Mouse (Mus musculus): ENCODE measurements around the gene Gpr108.

Gpr108 gene

DNA sequence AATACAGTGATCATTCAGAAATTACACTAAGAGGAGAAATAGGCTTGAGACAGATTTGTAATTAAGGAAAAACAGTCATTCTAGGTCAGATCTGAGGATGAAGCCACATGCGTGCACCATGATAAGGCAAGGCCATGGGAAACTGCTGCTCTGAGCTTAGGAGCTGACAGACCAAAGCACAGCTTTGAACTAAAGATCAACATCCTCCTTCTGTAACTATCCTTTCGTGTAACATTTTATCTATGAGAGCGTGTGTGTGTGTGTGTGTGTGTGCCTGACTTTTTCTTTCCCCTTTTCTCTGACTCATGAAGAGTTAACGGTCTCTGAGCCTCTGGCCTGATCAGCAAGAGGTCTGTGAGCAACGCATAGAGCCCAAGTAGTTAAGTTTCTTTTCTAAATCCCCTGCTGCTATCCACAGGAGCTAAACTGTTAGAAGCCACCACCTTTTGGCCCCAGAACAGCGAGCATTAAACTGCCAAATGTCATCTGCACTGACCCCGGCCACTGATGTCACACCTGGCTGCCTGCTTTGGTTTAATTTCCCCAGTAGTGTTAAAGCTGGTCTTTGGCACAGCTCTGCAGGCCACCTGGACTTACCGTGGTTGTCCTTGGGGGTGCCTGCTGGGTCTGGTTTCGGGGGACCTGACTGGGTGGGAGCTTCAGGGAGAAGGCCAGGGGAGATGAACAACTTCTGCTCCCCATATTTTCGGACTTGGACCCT is 4.4 kb downstream of the Gpr108 start:
- no peak for DNase-seq (ENCODE audit: low read depth, low spot score)
- no peaks in the 10 kb centered on the region for H3K27me3 ChIP-seq (ENCODE audit: control insufficient read depth, insufficient read depth, low read length, poor library complexity, severe bottlenecking)
- peaks cover 16% of the 10 kb centered on the region for H3K36me3 ChIP-seq (ENCODE audit: control insufficient read depth, insufficient read depth, low read length, poor library complexity, severe bottlenecking)

DNA sequence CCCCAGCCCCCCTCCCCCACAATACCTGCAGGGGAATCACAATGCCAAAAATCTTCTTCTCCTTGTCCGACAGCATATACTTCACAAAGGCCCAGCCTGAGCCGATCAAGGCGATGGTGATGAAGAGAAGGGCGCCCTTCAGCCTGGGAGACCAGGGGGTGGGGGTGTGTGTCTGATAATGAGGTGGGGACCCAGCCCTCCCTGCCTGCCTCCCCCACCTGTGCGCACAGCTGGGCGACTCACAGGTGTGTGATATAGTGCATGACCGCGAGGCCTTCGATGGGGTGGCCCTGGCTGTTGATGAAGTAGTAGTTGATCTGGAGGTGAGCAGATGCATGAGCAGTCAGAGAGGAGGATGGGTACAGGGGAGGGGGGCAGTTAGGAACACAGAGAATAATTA is 11.1 kb downstream of the Gpr108 start:
- DNase-seq (ENCODE audit: low read depth, low spot score) = no peak
- Histone ChIP-seq H3K27me3 (ENCODE audit: control insufficient read depth, insufficient read depth, low read length, poor library complexity, severe bottlenecking) (no peaks in the 10 kb centered on the region), H3K36me3 (ENCODE audit: control insufficient read depth, insufficient read depth, low read length, poor library complexity, severe bottlenecking) (peaks cover 24% of the 10 kb centered on the region)

DNA sequence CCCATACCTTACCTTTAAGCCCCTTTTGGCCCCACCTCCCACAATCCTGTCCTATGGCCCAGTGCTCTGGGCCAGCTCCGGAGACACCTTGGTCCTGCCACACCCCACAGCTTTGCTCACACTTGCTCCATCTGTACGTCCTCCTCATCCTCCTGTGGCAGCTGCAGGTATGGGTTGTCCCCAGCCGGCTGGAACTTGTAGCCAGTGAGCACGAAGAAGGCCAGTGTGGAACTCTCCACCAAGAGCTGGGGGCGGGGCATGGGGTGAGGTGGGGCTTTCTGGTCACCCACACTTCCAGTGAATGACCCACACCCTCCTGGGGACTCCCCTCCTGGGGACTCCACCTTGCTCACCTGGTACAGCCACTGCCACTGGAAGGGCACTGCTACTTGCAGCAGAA is 12.4 kb downstream of the Gpr108 start:
- DNase-seq (ENCODE audit: low read depth, low spot score) = no peak
- no peaks in the 10 kb centered on the region for H3K27me3 ChIP-seq (ENCODE audit: control insufficient read depth, insufficient read depth, low read length, poor library complexity, severe bottlenecking)

DNA sequence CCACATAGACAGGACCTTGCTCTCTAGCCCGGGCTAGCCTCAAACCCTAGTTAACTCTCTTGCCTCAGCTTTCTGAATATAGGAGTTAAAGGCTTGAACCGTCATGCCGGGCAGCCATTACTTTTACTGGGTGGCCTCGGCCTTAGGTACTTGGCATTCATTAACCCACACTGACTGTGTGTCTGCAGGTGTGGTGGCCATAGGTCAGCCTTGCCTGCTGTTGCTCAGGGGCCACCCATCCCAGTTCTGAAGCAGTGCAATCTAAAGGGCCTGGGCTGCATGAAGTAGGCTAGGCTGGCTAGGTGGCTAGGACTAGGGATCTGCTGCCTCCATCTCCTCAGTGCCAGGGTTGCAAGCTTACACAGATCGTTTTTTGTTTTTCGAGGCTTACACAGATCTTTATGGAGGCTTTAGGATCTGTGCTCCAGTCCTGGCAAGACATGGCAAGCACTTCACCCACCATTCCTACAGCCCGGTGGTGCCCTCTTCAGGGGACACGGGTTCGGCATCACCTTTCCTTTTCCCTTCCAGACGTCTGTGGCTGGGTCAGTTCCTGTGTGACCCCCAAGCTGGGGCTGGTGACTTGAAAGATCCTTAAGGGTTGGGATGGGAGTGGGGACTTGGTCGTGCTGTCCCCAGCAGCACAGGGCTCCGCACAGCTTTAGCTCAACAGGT is 13.9 kb downstream of the Gpr108 start:
- no peaks in the 10 kb centered on the region for H3K27me3 ChIP-seq (ENCODE audit: control insufficient read depth, insufficient read depth, low read length, poor library complexity, severe bottlenecking)
- no peak for DNase-seq (ENCODE audit: low read depth, low spot score)
- H3K36me3 ChIP-seq (ENCODE audit: control insufficient read depth, insufficient read depth, low read length, poor library complexity, severe bottlenecking) = peaks cover 24% of the 10 kb centered on the region

More for the DNA sequence above, 12.4 kb downstream of the Gpr108 start:
- peaks cover 24% of the 10 kb centered on the region for H3K36me3 ChIP-seq (ENCODE audit: control insufficient read depth, insufficient read depth, low read length, poor library complexity, severe bottlenecking)

DNA sequence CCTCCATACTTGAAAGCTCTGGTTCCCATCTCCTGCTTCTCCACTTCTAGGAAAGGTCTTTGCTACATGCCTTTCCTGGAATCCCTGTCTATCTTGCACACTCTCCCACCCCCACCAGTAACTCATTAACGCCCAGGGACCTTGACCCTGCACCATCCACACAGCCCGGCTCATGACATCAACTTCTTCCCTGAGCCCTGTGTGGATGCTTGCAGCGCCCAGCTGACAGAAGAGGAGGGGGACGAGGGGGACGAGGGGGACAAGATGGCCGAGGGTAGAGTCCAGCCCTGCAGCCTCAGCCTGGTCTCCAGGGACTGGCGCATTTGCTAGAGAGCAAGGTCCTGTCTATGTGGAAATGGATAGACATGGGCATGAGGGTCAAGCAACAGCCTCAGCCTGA is 15.2 kb downstream of the Gpr108 start:
- Histone ChIP-seq H3K27me3 (ENCODE audit: control insufficient read depth, insufficient read depth, low read length, poor library complexity, severe bottlenecking) (no peaks in the 10 kb centered on the region), H3K36me3 (ENCODE audit: control insufficient read depth, insufficient read depth, low read length, poor library complexity, severe bottlenecking) (peaks cover 23% of the 10 kb centered on the region)
- no peak for DNase-seq (ENCODE audit: low read depth, low spot score)

DNA sequence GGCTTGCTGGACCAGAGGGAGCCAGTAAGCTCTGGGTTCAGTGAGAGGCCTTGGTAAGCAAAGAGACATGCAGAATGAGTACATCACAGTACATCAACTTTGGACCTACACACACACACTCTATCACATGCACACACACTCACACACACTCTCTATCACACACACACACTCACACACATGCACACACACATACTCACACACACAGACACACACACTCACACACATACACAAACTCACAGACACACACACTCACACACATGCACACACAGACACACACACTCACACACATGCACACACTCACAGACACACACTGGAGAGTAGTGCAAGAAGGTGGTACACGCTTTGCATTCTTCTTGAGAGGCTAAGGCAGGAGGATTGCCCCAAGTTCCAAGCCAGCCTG is 16.0 kb downstream of the Gpr108 start:
- peaks cover 22% of the 10 kb centered on the region for H3K36me3 ChIP-seq (ENCODE audit: control insufficient read depth, insufficient read depth, low read length, poor library complexity, severe bottlenecking)
- H3K27me3 ChIP-seq (ENCODE audit: control insufficient read depth, insufficient read depth, low read length, poor library complexity, severe bottlenecking) = no peaks in the 10 kb centered on the region
- DNase-seq (ENCODE audit: low read depth, low spot score) = no peak

DNA sequence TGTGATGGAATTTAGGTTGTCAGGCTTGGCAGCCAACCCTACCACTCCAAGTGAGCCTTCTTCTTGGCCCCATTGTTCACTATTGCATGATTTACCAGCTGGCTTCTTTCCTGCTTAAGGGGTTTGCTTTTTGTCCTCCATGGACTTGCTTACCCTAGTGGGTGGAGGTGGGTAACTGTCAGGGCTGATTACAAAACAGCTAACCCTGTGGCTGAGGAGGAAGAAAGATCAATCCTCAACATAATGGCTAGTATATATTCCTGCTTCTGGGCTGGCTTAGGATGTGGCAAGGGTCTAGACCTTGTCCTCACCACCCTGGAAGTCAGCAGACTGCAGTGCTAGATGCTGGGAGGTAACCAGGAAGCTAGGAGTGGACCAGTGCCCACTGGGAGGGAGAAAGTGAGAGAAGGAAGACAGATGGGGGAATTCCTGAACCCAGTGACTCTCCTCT is 16.9 kb downstream of the Gpr108 start:
- no peaks in the 10 kb centered on the region for H3K27me3 ChIP-seq (ENCODE audit: control insufficient read depth, insufficient read depth, low read length, poor library complexity, severe bottlenecking)
- no peak for DNase-seq (ENCODE audit: low read depth, low spot score)
- H3K36me3 ChIP-seq (ENCODE audit: control insufficient read depth, insufficient read depth, low read length, poor library complexity, severe bottlenecking) = peaks cover 16% of the 10 kb centered on the region

DNA sequence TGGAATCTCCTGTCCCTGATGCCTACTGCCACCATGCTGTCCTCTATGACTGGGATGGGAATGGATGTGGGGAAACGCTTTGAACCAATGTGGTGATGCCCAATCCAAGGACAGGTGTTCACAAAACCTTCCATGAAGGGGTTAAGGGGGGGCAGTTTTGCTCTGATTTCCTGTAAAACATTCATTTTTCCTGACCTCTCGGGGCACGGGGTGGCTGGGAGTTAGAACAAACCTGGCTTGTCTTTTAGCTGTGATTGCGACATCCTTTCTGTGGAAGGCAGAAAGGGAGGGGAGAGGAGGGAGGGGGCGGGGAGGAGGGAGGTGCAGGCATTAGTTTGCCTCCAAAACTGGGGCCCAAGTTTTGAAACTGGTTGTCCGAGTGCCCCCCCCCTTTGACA is 17.5 kb downstream of the Gpr108 start:
- Histone ChIP-seq H3K36me3 (ENCODE audit: control insufficient read depth, insufficient read depth, low read length, poor library complexity, severe bottlenecking) (peaks cover 9% of the 10 kb centered on the region), H3K27me3 (ENCODE audit: control insufficient read depth, insufficient read depth, low read length, poor library complexity, severe bottlenecking) (no peaks in the 10 kb centered on the region)
- DNase-seq (ENCODE audit: low read depth, low spot score) = no peak

DNA sequence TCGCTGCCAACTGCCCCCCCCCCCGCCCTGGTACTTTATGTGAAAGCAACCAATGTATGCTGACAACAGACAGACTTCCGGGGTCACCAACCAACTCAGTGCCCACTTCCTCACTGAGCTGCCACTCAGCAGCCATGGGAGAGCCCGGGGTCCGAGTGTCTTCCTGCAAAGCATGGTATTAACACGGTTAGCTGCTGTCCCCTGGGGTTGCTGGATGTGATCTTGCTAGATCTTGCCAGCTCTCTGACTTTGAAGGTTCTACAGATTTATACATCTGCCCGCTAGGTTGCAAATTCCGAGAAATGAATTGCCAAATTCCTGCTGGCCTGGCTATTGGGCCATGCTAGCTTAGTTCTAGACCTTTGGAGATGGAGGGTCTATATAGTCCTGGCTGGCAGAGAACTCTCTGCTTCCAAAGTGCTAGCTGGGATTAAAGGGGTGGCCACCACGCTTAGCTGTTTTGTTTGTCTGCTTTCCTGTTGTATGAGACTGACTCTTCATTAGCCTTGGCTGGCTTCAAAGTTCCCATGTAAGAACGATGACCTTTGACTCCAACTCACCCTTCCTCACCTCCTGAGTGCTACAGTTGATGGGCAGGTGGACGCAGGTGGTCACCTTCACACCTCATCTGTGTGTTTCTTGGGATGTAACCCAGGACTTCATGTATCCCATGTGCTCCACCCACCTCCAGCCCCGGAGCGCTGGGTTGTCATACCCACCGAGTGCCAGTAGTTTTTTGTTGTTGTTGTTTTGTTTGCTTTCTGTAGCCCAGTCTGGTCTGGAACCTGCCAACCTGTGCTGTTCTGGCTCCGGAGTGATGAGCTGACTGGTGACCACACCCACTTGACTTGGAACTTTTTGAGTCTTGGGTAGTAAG is 18.2 kb downstream of the Gpr108 start:
- peak; percentile 39 for DNase-seq (ENCODE audit: low read depth, low spot score)
- peaks cover 5% of the 10 kb centered on the region; the same call in 1 of the 2 replicates for H3K36me3 ChIP-seq (ENCODE audit: control insufficient read depth, insufficient read depth, low read length, poor library complexity, severe bottlenecking)
- no peaks in the 10 kb centered on the region for H3K27me3 ChIP-seq (ENCODE audit: control insufficient read depth, insufficient read depth, low read length, poor library complexity, severe bottlenecking)

DNA sequence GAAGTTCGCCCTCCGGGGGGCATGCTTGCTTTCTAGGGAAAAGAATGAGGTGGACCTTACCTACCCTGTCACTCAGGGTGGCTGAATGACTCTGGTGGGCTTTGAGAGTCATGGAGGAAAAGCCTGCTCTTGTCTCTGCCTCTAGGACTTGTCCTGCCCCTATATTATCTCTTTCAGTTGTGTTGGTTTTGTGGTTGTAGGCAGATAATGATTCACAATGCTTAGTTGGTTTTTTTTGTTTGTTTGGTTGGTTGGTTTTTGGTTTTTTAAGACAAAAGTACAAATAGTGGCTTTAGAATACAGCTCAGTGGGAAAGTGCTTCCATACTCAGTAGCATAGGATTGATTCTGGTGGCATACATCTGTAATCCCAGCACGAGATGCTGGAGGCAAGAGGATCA is 19.4 kb downstream of the Gpr108 start:
- Histone ChIP-seq H3K27me3 (ENCODE audit: control insufficient read depth, insufficient read depth, low read length, poor library complexity, severe bottlenecking) (no peaks in the 10 kb centered on the region), H3K36me3 (ENCODE audit: control insufficient read depth, insufficient read depth, low read length, poor library complexity, severe bottlenecking) (no peaks in the 10 kb centered on the region)
- DNase-seq (ENCODE audit: low read depth, low spot score) = no peak

DNA sequence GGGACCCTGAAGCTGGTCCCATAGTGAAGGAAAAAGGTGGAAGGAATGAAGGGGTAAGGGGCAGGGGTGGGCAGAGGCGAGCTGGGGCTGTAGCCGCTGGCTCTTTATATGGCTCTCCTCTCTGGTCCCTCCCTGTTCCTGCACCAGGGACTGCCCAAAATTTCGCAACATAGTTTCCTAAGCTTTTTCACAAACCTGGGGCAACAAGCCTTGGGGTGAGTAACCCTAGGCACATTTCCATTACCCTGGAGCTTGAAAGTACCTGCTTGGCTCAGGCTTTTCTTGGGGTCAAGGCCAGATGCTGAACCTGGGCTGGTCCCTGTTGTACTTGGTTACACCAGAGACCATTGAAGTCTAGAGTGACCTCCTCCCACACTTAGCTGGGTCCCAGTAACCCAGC is 20.2 kb downstream of the Gpr108 start, which contains the start of gene C3:
Gene C3 (minus strand): TSS at position 123 of the 400 bp plus-strand sequence.
- no peak for DNase-seq (ENCODE audit: low read depth, low spot score)
- Histone ChIP-seq H3K27me3 (ENCODE audit: control insufficient read depth, insufficient read depth, low read length, poor library complexity, severe bottlenecking) (no peaks in the 10 kb centered on the region), H3K36me3 (ENCODE audit: control insufficient read depth, insufficient read depth, low read length, poor library complexity, severe bottlenecking) (no peaks in the 10 kb centered on the region)

DNA sequence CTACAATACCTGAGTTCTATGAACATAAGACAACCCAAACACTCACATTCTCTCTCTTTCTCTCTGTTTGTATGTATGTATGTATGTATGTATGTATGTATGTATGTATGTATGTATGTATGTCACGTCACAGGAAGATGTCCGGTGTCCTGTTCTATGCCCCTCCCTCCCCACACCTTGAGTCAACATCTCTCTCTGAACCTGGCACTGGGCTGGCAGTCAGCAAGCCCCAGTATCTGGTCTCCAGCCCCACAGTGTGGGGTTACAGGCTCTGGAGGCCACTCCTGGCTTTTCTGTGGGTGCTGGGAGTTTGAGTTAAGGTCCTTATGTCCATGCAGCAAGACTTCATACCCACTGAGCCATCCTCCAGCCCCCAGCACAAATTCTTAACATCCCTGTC is 20.8 kb downstream of the Gpr108 start:
- Histone ChIP-seq H3K36me3 (ENCODE audit: control insufficient read depth, insufficient read depth, low read length, poor library complexity, severe bottlenecking) (no peaks in the 10 kb centered on the region), H3K27me3 (ENCODE audit: control insufficient read depth, insufficient read depth, low read length, poor library complexity, severe bottlenecking) (no peaks in the 10 kb centered on the region)
- DNase-seq (ENCODE audit: low read depth, low spot score) = no peak

DNA sequence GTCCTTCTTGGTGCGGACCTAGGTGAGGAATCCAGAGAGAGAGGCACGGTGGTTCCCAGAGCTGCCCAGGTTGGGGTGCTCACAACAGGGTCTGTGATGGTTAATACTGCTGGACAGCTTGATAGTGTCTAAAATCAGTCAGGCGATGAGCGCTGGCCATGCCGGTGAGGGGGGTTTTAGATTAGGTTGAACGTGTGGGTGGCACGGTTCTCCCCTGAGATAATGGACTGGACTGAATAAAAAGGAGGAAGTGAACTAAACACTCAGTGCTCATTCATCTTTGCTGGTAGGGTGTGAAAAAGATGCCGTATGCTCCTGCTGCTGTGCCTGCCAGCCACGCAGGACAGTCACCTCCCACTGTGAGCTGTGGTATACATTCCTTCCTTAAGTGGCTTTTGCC is 24.9 kb downstream of the Gpr108 start:
- Histone ChIP-seq H3K27me3 (ENCODE audit: control insufficient read depth, insufficient read depth, low read length, poor library complexity, severe bottlenecking) (no peaks in the 10 kb centered on the region), H3K36me3 (ENCODE audit: control insufficient read depth, insufficient read depth, low read length, poor library complexity, severe bottlenecking) (no peaks in the 10 kb centered on the region)

DNA sequence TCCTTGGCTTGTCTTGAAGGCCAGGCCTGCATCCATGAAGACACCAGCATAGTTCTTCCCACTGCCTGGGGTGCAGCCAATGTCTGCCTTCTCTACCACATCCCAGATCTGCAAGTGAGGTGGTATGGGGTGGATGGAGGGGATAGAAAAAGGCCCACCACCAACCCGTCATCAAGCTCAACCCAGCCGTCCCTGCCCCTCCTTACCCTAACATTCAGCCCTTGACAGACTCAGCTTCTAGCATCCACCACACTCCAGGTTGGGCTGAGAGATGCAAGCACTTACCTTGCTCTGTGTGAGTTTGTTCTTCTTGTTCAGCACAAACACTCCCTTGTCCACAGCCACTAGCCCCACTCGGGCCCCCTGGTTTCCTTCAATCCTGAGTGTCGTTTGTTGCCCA is 26.3 kb downstream of the Gpr108 start:
- Histone ChIP-seq H3K27me3 (ENCODE audit: control insufficient read depth, insufficient read depth, low read length, poor library complexity, severe bottlenecking) (no peaks in the 10 kb centered on the region), H3K36me3 (ENCODE audit: control insufficient read depth, insufficient read depth, low read length, poor library complexity, severe bottlenecking) (no peaks in the 10 kb centered on the region)
- no peak for DNase-seq (ENCODE audit: low read depth, low spot score)

More for the DNA sequence above, 24.9 kb downstream of the Gpr108 start:
- peak; percentile 36 for DNase-seq (ENCODE audit: low read depth, low spot score)

DNA sequence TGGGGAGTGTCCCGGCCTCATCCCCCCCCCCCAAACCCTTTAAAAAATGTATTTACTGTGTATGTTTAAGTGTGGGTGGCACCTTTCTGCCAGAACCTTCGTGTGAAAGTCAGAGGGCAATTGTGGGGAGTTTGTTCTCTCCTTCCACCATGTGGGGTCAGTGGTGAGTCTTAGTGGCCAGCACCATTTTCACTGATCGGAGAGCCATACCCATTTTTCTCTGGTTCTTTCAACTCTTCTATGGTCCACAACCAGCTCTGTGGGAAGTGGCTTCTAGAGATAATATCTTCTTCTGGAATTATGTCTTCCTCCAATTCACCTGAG is 28.4 kb downstream of the Gpr108 start:
- H3K36me3 ChIP-seq (ENCODE audit: control insufficient read depth, insufficient read depth, low read length, poor library complexity, severe bottlenecking) = no peaks in the 10 kb centered on the region
- DNase-seq (ENCODE audit: low read depth, low spot score) = peak; percentile 71

More for the DNA sequence above, 28.4 kb downstream of the Gpr108 start:
- no peaks in the 10 kb centered on the region for H3K27me3 ChIP-seq (ENCODE audit: control insufficient read depth, insufficient read depth, low read length, poor library complexity, severe bottlenecking)
